Mouse (Mus musculus) ovary, adult 10 weeks (tissue): ENCODE data around the gene Prdx3. TPM values are rescaled to one million over a fixed set of nuclear protein-coding genes. Genes with fewer than 3 reads are reported as not detected.

Experiments
- polyA plus RNA-seq: library from polyadenylated mRNA; stranded (reverse); fragments of 350-450 nt; fragmentation: Illumina TruSeq; extraction: RNeasy Lipid Tissue Mini Kit (QIAGEN cat#74804); gene quantifications from one replicate; pipeline ENCODE4 v1.2.3, GENCODE M21; 2014

Prdx3 gene
- 210 TPM for polyA plus RNA-seq

DNA sequence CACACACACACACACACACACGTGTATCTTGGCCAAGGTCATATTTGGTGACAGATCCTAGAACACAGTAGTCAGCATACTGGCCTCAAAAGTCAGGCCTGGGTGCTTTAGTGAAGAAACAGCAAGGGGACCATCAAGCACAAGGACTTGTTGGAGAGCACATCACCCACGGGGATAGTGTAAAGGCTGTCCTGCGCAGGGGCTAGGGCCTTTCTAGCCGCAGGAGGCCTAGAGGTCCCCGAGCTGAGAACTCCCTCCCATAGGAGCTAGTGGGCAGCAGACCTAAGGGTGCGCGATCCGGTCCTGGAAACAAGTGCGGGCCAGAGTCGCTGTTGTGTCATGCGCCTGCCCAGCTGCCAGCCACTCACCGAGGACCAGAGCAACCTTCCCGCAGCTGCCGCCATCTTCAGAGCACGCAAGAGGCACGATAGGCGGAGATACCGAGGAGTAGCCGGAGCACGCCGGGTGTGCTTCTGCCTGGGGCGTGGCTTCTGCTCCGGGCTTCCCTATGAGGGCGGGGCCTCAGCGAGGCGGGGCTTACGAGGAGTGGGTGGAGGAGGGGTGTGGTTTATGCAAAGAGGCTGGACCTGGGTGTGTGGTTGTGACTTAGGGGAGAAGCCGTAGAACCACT lies at the start of gene Prdx3:
TSS of gene Prdx3 (minus strand) at position 493 of the 631 bp plus-strand sequence.

DNA sequence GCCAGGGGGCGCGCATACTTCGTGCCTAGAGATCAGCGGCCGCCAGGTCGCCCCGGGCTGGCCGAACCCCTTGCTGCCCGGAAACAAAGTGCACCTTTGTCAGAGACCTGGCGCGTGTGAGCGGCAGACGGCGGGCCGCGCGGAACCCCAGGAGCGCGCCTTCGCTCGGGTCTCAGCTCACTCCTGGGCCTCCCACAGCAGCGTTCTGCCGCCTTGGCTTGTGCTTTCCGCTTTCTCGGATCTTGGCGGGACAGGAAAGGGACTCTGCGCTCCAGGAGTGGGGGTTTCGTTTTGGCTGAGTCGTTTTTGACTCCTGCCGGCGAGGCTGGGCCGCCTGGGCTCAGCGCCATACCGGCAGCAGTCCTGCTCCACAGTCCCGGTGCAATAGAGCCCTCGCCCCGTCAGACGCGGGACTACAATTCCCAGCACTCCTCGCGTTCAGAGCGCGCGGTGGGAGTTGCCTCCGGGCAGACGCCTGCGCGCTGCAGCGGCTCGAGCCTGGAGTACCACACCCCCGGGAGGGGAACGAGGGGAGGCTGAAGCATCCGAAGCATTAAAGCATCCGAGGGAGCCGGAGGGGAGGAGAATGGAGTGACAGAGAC lies 15.5 kb upstream of the Prdx3 start, which contains the start of gene Grk5:
TSS of gene Grk5 (plus strand) at position 36 of the 602 bp plus-strand sequence.

DNA sequence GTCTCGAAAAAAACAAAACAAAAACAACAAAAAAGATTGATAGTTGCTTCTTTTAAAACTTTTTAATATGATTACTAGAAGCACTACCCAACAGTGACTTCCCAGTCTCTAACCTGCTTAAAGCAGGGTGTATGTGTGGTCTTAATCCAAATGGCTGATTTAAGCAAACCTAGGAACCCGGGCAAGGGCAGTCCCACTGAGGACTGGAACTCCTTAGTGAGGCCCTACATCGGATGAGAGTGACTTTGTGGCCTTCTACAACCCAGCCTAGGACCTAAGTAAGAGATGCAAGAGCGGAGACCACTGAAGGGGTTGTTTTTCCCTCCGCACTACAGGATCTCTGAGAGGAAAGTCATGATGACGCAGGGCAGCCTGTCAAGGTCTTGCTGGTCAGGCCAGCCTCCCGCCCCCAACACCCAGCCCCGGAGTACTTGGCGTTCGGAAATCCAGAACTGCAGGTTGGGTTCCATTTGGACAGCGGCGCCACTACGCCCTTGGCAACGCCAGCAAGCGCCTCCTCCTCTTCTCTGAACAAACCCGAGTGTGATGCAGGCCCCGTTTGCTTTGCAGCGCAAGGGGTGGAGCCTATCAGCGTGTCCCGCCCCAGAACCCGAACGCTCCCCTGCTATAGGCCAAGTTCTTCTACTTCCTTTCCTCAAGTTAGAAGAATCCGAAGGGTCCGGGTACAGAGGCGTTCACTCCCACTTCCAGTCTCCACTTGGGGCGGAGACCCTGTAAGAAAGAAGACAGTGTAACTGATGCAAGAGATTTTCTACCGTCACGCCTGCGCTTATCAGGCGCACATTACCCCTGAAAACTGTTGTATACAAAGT lies 13.3 kb downstream of the Prdx3 start, which contains the start of gene Sfxn4:
TSS of gene Sfxn4 (minus strand) at position 612 of the 833 bp plus-strand sequence.

Other genes with a start within 250 kb of the Prdx3 start
- 7.2 TPM for gene Nanos1, start 118.6 kb downstream of the Prdx3 start, polyA plus RNA-seq
- gene Eif3a, start 83.9 kb downstream of the Prdx3 start, polyA plus RNA-seq: 332 TPM
- 84.0 TPM for gene Fam45a, start 63.0 kb downstream of the Prdx3 start, polyA plus RNA-seq
- 9.6 TPM for gene Sfxn4, start 13.1 kb downstream of the Prdx3 start, polyA plus RNA-seq
- 18.6 TPM for gene Grk5, start 15.2 kb upstream of the Prdx3 start, polyA plus RNA-seq